Mouse (Mus musculus) embryo, embryonic 10 days (tissue): ENCODE measurements around the gene Iqcn.

Experiments used
- DNase-seq: peaks from one replicate; pipeline ENCODE4 v3.0.0-alpha.2; 2015; ENCODE audit warnings: low spot score

Gene Iqcn

DNA sequence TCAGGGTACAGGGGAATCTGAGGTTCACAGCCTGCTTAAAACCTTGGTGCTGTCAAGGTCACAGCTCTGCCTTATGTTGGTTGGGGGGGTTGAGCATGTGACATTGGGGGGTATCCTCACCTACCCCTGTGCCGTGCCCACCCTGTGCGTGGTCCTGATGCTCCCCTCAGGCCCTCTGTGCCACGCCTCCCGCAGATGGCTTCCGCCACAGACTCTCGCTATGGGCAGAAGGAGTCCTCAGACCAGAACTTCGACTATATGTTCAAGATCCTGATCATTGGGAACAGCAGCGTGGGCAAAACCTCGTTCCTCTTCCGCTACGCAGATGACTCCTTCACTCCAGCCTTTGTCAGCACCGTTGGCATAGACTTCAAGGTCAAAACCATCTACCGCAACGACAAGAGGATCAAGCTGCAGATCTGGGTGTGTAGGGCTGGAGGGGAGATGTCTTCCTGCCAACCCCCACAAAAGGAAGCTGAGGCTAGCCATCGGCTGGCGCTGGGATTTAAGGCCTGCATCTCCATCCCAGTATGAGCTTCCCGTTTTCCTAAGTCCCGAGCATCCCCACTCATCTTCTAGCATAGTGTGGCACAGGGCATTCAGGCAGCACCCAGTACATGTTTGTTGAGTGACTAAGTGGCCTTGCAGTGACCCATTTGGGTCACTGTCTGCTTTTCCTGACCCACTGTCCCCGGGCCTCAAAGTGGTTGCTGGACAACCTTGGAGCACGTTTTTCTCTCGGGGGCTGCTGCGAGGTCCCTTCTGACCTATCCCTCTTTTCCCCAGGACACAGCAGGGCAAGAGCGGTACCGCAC is 52.6 kb downstream of the Iqcn start:
- DNase-seq = no peak

GRCm38 (mm10) chr8:70756476-70757040 is 53.3 kb downstream of the Iqcn start:
- no peak for DNase-seq

DNA sequence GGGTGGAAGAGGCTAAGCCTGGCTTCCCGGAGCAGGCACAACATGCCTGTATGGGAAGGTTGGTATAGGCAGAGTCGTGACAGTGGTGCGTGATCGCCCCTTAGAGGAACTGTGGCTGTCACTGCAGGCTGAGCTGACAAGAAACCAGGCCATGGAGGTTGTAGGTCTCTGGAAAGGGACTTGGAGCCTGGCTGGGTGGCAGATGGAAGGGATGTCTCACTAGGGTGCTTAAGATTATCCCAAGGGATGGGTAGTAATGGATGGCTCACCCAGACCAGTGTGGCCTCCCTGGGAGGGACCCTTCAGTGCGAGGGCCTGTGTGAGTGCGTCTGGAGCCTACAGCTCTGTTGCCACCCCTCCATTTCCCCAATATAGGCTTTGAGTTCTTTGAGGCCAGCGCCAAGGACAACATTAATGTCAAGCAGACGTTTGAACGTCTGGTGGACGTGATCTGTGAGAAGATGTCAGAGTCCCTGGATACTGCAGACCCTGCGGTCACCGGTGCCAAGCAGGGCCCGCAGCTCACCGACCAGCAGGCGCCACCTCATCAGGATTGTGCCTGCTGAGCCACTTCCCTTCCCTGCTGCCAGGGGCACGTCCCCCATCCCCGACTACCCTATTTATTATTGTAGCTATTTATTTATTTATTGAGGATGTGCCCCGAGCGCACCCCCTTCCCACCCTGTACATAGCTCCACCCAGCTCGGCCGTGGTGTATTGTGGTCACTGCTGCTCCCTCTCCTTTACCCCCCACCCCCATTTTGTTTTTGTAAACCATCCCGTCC is 54.5 kb downstream of the Iqcn start:
- DNase-seq = peak; percentile 74

GRCm38 (mm10) chr8:70758308-70758615 is 55.0 kb downstream of the Iqcn start:
- no peak for DNase-seq

GRCm38 (mm10) chr8:70758616-70759561 is 55.6 kb downstream of the Iqcn start:
- no peak for DNase-seq

- DNase-seq = no peak
Measured at GRCm38 (mm10) chr8:70760350-70760749, 57.1 kb downstream of the Iqcn start.

GRCm38 (mm10) chr8:70760775-70761406 is 57.6 kb downstream of the Iqcn start, which contains the start of gene Mpv17l2:
TSS of gene Mpv17l2 (minus strand) at chr8:70760946.
- DNase-seq = peak; percentile 99

- DNase-seq = no peak
Measured at GRCm38 (mm10) chr8:70762118-70762517, 58.9 kb downstream of the Iqcn start.

DNA sequence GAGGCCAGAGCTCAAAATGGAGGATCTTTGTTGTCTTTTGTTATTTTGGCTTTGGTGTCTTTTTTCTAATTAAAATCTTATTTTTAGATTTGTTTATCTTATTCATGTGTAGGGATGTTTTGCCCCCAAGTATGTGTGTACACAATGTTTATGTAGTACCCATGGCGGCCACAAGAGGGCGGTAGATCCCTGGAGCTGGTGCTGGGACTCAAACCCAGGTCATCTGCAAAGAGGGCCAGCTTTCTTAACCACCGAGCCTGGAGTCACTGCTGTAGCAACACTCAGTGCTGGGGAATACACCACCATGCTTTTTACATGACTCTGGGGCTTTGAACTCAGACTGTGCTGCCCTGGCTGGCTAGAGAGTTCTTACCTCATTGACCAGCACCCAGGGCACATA is 60.1 kb downstream of the Iqcn start:
- peak; percentile 71 for DNase-seq

- DNase-seq = no peak
Measured at GRCm38 (mm10) chr8:70764026-70764425, 60.8 kb downstream of the Iqcn start.

- DNase-seq = no peak
Measured at GRCm38 (mm10) chr8:70764676-70765075, 61.4 kb downstream of the Iqcn start.

- no peak for DNase-seq
Measured at GRCm38 (mm10) chr8:70765329-70765728, 62.1 kb downstream of the Iqcn start.

DNA sequence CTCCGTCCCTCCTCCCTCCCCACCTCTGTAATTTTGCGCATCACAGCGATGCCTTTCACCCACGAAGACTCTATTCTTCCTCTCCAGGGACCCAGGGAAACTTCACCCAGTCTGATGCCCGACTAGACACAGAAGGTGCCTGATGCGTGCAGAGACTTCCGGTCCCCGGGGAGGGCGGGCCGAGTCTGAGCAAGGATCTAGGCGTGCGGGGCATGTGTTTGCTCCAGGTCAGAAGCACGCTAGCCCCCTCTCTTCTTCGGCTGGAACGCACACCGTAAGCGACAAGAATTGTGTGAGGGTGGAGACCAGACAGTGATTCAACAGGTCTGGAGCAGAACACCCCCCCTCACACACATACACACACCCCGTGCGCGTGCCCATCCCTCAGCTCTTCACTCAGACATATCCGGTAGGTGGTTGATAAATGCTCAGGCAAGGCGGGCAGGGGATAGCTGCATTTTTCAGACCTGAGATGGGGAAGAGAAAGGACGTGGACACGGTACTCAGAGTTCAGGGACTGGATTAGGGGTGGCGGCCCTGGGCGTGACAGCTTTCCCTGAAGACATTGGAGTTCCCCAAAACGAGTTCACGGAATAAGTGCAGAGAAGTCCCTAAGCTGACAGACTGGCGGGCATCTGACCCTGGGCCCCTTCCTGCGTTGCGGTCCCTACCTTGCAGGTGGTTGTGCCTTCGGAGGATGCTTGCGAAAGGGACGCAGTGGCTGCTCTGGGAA is 62.7 kb downstream of the Iqcn start:
- DNase-seq = peak; percentile 46

- DNase-seq = peak; percentile 79
Measured at GRCm38 (mm10) chr8:70766571-70767440, 63.5 kb downstream of the Iqcn start.
